Mouse (Mus musculus) right cerebral cortex, adult 18-20 months (tissue): ENCODE measurements at regions not wholly inside any gene's neighbourhood (a gene's known extent, or its start where the extent isn't known, plus 50 kb on each side); places are given as distances from the start of the nearest gene placed in this dataset.
A peak's percentile ranks its signal among the peaks of the same experiment; 100 is the strongest.

Experiments used
- DNase-seq: peaks from one replicate; pipeline ENCODE4 v3.0.0; 2022; ENCODE audit warnings: mixed read lengths

GRCm38 (mm10) chr9:12692329-12692728 is 553.3 kb downstream of the Jrkl start:
- peak; percentile 1 for DNase-seq

- DNase-seq, result no peak
These were observed 554.7 kb downstream of the Jrkl start for GRCm38 (mm10) chr9:12690948-12691279.

GRCm38 (mm10) chr9:12690182-12690947 is 555.3 kb downstream of the Jrkl start:
- DNase-seq, result no peak
